Mouse (Mus musculus) activated CD4-positive, CD25-positive, alpha-beta regulatory T cell, adult 4 months (primary cell): ENCODE data around the gene Eno2. TPM values are rescaled to one million over a fixed set of nuclear protein-coding genes. Genes with fewer than 3 reads are reported as not detected.
"Not testable (repeated sequence)": the region's sequence is repeated elsewhere in the genome, so short reads cannot be mapped to it uniquely, and the experiment has no call there.

Source experiments
- ATAC-seq: one replicate; pipeline ENCODE4 v1.8.0; 2017
- polyA plus RNA-seq, 2 experiments: library from polyadenylated mRNA; unstranded; fragments of 100-300 nt; shearing (Covaris generic); gene quantifications; one replicate each; pipeline ENCODE4 v1.2.1; 2017

The Eno2 gene
- polyA plus RNA-seq, result 1 to 10 TPM; 4.4 to 4.7 TPM

- peak; percentile 60 for ATAC-seq
These were observed at the start of gene Eno2 for GRCm38 (mm10) chr6:124769101-124769765. TSS of gene Eno2 (minus strand) at chr6:124769673.

GRCm38 (mm10) chr6:124817971-124818370, 48.5 kb upstream of the Eno2 start:
- no peak for ATAC-seq

- ATAC-seq, result no peak
These were observed 48.1 kb upstream of the Eno2 start for GRCm38 (mm10) chr6:124817563-124817962.

- no peak for ATAC-seq
These were observed 47.7 kb upstream of the Eno2 start for GRCm38 (mm10) chr6:124817125-124817524.

- no peak for ATAC-seq
These were observed 47.1 kb upstream of the Eno2 start for GRCm38 (mm10) chr6:124816611-124817010.

- ATAC-seq, result no peak
These were observed 45.6 kb upstream of the Eno2 start for GRCm38 (mm10) chr6:124814858-124815774.

- no peak for ATAC-seq
These were observed 45.0 kb upstream of the Eno2 start for GRCm38 (mm10) chr6:124814448-124814847.

GRCm38 (mm10) chr6:124813933-124814332, 44.5 kb upstream of the Eno2 start, which contains the start of gene Tpi1:
TSS of gene Tpi1 (minus strand) at chr6:124814296.
- peak; percentile 83 for ATAC-seq

GRCm38 (mm10) chr6:124813496-124813895, 44.0 kb upstream of the Eno2 start:
- peak; percentile 75 for ATAC-seq

GRCm38 (mm10) chr6:124812848-124813247, 43.4 kb upstream of the Eno2 start:
- no peak for ATAC-seq

GRCm38 (mm10) chr6:124811701-124812560, 42.5 kb upstream of the Eno2 start:
- ATAC-seq, result no peak

GRCm38 (mm10) chr6:124811403-124811665, 41.9 kb upstream of the Eno2 start:
- ATAC-seq, result no peak

- not testable (repeated sequence) for ATAC-seq
These were observed 41.3 kb upstream of the Eno2 start for GRCm38 (mm10) chr6:124810566-124811402.

GRCm38 (mm10) chr6:124809775-124810538, 40.5 kb upstream of the Eno2 start:
- ATAC-seq, result no peak

GRCm38 (mm10) chr6:124809052-124809774, 39.7 kb upstream of the Eno2 start:
- no peak for ATAC-seq

- ATAC-seq, result no peak
These were observed 39.0 kb upstream of the Eno2 start, which contains the start of gene Spsb2 for GRCm38 (mm10) chr6:124808358-124809012. TSS of gene Spsb2 (plus strand) at chr6:124808661.

- no peak for ATAC-seq
These were observed 38.5 kb upstream of the Eno2 start for GRCm38 (mm10) chr6:124807986-124808357.

GRCm38 (mm10) chr6:124807366-124807765, 37.9 kb upstream of the Eno2 start:
- no peak for ATAC-seq

GRCm38 (mm10) chr6:124806446-124807140, 37.1 kb upstream of the Eno2 start:
- ATAC-seq, result no peak
